Mouse (Mus musculus) lung, embryonic 14.5 days (tissue): Measurements from ENCODE around the gene Mpp6. TPM values are rescaled to one million over a fixed set of nuclear protein-coding genes. Genes with fewer than 3 reads are reported as not detected.

Source experiments
- ATAC-seq: fragments of 200-750 bp; cut with Nextera tagmentation; 2 replicates; pipeline ENCODE4 v1.8.0; 2017; ENCODE audit warnings: mild to moderate bottlenecking, moderate TSS enrichment, moderate library complexity; ENCODE audit not compliant: insufficient read depth
- DNase-seq: peaks from one replicate; pipeline ENCODE4 v3.0.0-alpha.2; 2015
- H3K27ac ChIP-seq: fragments of 300-500 bp; sonication (generic); 2 replicates; pipeline ENCODE4 v1.5.1; 2014; ENCODE audit warnings: low read depth, mild to moderate bottlenecking, moderate library complexity
- H3K27me3 ChIP-seq: fragments of 300-500 bp; sonication (generic); 2 replicates; pipeline ENCODE4 v1.6.1; 2014; ENCODE audit warnings: low read length, control low read depth; ENCODE audit not compliant: insufficient read depth
- H3K36me3 ChIP-seq: fragments of 300-500 bp; sonication (generic); 2 replicates; pipeline ENCODE4 v1.6.1; 2014; ENCODE audit warnings: control low read depth; ENCODE audit not compliant: insufficient read depth
- H3K4me1 ChIP-seq: fragments of 300-500 bp; sonication (generic); 2 replicates; pipeline ENCODE4 v1.6.1; 2014; ENCODE audit warnings: antibody characterized with exemption, control low read depth; ENCODE audit not compliant: insufficient read depth
- H3K4me2 ChIP-seq: fragments of 300-500 bp; sonication (generic); 2 replicates; pipeline ENCODE4 v1.6.1; 2014; ENCODE audit warnings: mild to moderate bottlenecking
- H3K4me3 ChIP-seq: fragments of 300-500 bp; sonication (generic); 2 replicates; pipeline ENCODE4 v1.5.1; 2014; ENCODE audit warnings: low read depth, low read length
- H3K9ac ChIP-seq: fragments of 300-500 bp; sonication (generic); 2 replicates; pipeline ENCODE4 v1.6.1; 2014
- H3K9me3 ChIP-seq: fragments of 300-500 bp; sonication (generic); 2 replicates; pipeline ENCODE4 v1.6.1; 2016; ENCODE audit warnings: low read depth, low read length, control low read depth
- CTCF ChIP-seq: IDR thresholded peaks from 2 replicates; pipeline ENCODE4 v1.5.1; 2016; ENCODE audit warnings: antibody characterized with exemption, low read depth
- WGBS: fragments of 180-500 bp; shearing (Covaris S2); extraction: QIAGEN DNeasy Blood & Tissue Kit; methylation state at CpG from one replicate; pipeline ENCODE4 v1.1.7; 2014; 5-methylcytosine and 5-hydroxymethylcytosine counted together
- polyA plus RNA-seq: library from polyadenylated mRNA; unstranded; fragments of >200 nt; fragmentation: Nextera tagmentation; extraction: Ambion mirVana; gene quantifications from 2 replicates; pipeline ENCODE4 v1.2.1, GENCODE M21; 2014

Gene Mpp6
- polyA plus RNA-seq, 1 experiment from 2014 or later, result 77.2 TPM

GRCm38 (mm10) chr6:50214711-50215372 lies 104.8 kb downstream of the Mpp6 start:
- Histone ChIP-seq H3K4me1 (no peaks in the 10 kb centered on the region), H3K4me2 (no peak overlapping the region), H3K36me3 (no peaks in the 10 kb centered on the region), H3K27ac (no peak overlapping the region), H3K9me3 (no peaks in the 10 kb centered on the region), H3K4me3 (no peak overlapping the region), H3K9ac (no peak overlapping the region), H3K27me3 (no peaks in the 10 kb centered on the region)
- no peak for TF ChIP-seq CTCF
- DNase-seq, result no peak
- 39% methylated on average over 2 of the region's 2 CpGs for WGBS
- no peak for ATAC-seq

GRCm38 (mm10) chr6:50215373-50215745 lies 105.3 kb downstream of the Mpp6 start:
- no peaks in the 10 kb centered on the region for H3K9me3 ChIP-seq
- no peak for ATAC-seq
- 77% methylated on average over 2 of the region's 2 CpGs for WGBS
- no peak overlapping the region for H3K4me2 ChIP-seq
- no peaks in the 10 kb centered on the region for H3K36me3 ChIP-seq
- no peak overlapping the region for H3K4me3 ChIP-seq
- no peak overlapping the region for H3K27ac ChIP-seq
- H3K9ac ChIP-seq, result no peak overlapping the region
- no peak for TF ChIP-seq CTCF
- H3K27me3 ChIP-seq, result no peaks in the 10 kb centered on the region
- H3K4me1 ChIP-seq, result no peaks in the 10 kb centered on the region
- DNase-seq, result peak; percentile 15

- no peak for DNase-seq
- WGBS, result 79% methylated on average over 4 of the region's 4 CpGs
- no peak for ATAC-seq
- no peaks in the 10 kb centered on the region for H3K4me1 ChIP-seq
- H3K9ac ChIP-seq, result no peak overlapping the region
- H3K27me3 ChIP-seq, result no peaks in the 10 kb centered on the region
- no peak for TF ChIP-seq CTCF
- no peak overlapping the region for H3K4me3 ChIP-seq
- H3K4me2 ChIP-seq, result no peak overlapping the region
- H3K27ac ChIP-seq, result no peak overlapping the region
- no peaks in the 10 kb centered on the region for H3K9me3 ChIP-seq
- no peaks in the 10 kb centered on the region for H3K36me3 ChIP-seq
These were observed 105.9 kb downstream of the Mpp6 start for GRCm38 (mm10) chr6:50215986-50216385.

DNA sequence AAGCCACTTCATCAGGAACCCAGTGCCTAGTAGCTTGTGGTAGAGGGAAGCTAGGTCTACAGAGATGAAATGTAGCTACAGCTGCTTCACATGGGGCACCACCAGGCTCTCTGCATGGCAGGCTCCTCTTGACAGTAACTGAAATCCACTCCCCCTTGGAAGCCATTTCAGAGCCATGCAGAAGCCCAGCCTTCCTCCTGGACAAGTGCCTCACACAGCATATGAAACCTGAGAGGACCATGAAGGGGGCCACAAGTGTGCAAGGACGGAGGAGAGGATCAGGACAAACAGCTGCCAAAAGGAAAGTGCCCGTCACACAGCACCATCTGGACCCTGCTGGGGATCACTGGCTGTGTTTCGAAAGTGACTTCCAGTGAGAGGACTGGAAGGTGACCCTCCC lies 108.6 kb downstream of the Mpp6 start:
- no peak overlapping the region for H3K27ac ChIP-seq
- H3K4me2 ChIP-seq, result no peak overlapping the region
- H3K9ac ChIP-seq, result no peak overlapping the region
- no peak for DNase-seq
- ATAC-seq, result no peak
- H3K36me3 ChIP-seq, result no peaks in the 10 kb centered on the region
- no peak overlapping the region for H3K4me3 ChIP-seq
- TF ChIP-seq CTCF, result no peak
- no peaks in the 10 kb centered on the region for H3K9me3 ChIP-seq
- H3K27me3 ChIP-seq, result no peaks in the 10 kb centered on the region
- no peaks in the 10 kb centered on the region for H3K4me1 ChIP-seq
- WGBS, result 38% methylated on average over 3 of the region's 3 CpGs

GRCm38 (mm10) chr6:50219066-50219465 lies 109.0 kb downstream of the Mpp6 start:
- Histone ChIP-seq H3K4me2 (no peak overlapping the region), H3K27me3 (no peaks in the 10 kb centered on the region), H3K27ac (no peak overlapping the region), H3K36me3 (no peaks in the 10 kb centered on the region), H3K9me3 (no peaks in the 10 kb centered on the region), H3K9ac (no peak overlapping the region), H3K4me1 (no peaks in the 10 kb centered on the region), H3K4me3 (no peak overlapping the region)
- ATAC-seq, result no peak
- 79% methylated on average over 6 of the region's 6 CpGs for WGBS
- no peak for DNase-seq
- TF ChIP-seq CTCF, result no peak

DNA sequence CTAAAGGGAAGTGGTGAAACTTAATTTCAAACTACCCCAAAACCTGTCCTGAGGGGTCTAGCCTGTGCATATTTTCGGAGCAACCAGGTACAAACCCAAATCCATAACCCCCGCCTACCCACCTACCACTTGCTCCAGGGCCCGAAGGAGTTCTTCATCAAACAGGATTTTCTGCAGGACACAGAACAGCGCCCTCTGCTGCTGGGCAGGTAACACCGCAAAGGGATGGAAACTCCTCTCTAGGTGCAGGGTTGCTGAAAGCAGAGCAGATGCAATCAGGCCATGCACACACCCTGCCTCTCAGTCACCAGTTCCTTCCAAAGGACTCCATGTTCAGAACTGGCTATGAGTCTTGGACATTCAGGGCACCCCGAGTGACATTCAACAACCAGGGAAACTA lies 110.8 kb downstream of the Mpp6 start:
- no peaks in the 10 kb centered on the region for H3K4me1 ChIP-seq
- no peak overlapping the region for H3K4me2 ChIP-seq
- WGBS, result 45% methylated on average over 6 of the region's 6 CpGs
- no peak overlapping the region for H3K9ac ChIP-seq
- H3K4me3 ChIP-seq, result no peak overlapping the region
- TF ChIP-seq CTCF, result peak; percentile 75
- DNase-seq (peak; percentile 57), ATAC-seq (no peak)
- no peaks in the 10 kb centered on the region for H3K9me3 ChIP-seq
- H3K27ac ChIP-seq, result no peak overlapping the region
- H3K36me3 ChIP-seq, result no peaks in the 10 kb centered on the region
- no peaks in the 10 kb centered on the region for H3K27me3 ChIP-seq

GRCm38 (mm10) chr6:50222351-50222750 lies 112.3 kb downstream of the Mpp6 start:
- TF ChIP-seq CTCF, result no peak
- WGBS, result 71% methylated on average over 5 of the region's 5 CpGs
- H3K9me3 ChIP-seq, result no peaks in the 10 kb centered on the region
- DNase-seq, result no peak
- no peak overlapping the region for H3K27ac ChIP-seq
- no peak for ATAC-seq
- H3K27me3 ChIP-seq, result no peaks in the 10 kb centered on the region
- H3K4me1 ChIP-seq, result no peaks in the 10 kb centered on the region
- no peak overlapping the region for H3K9ac ChIP-seq
- no peaks in the 10 kb centered on the region for H3K36me3 ChIP-seq
- no peak overlapping the region for H3K4me2 ChIP-seq
- no peak overlapping the region for H3K4me3 ChIP-seq

GRCm38 (mm10) chr6:50222986-50223385 lies 112.9 kb downstream of the Mpp6 start:
- 62% methylated on average over 5 of the region's 5 CpGs for WGBS
- no peak overlapping the region for H3K27ac ChIP-seq
- no peak for TF ChIP-seq CTCF
- H3K36me3 ChIP-seq, result no peaks in the 10 kb centered on the region
- no peaks in the 10 kb centered on the region for H3K4me1 ChIP-seq
- no peak overlapping the region for H3K4me2 ChIP-seq
- DNase-seq (no peak), ATAC-seq (no peak)
- no peaks in the 10 kb centered on the region for H3K27me3 ChIP-seq
- no peaks in the 10 kb centered on the region for H3K9me3 ChIP-seq
- no peak overlapping the region for H3K9ac ChIP-seq
- no peak overlapping the region for H3K4me3 ChIP-seq
